Mouse (Mus musculus): Measurements from ENCODE around the gene Idua. TPM values are rescaled to one million over a fixed set of nuclear protein-coding genes. Genes with fewer than 3 reads are reported as not detected.

Idua gene
- polyA plus RNA-seq, 1 experiment from 2014 or later, result 14.3 TPM

- H3K4me1 ChIP-seq (ENCODE audit: control insufficient read depth, insufficient read depth, low read length), result peaks cover 7% of the 10 kb centered on the region
- H3K27me3 ChIP-seq (ENCODE audit: control insufficient read depth, insufficient read depth, low read length), result no peaks in the 10 kb centered on the region
- DNase-seq (ENCODE audit: low spot score) (no peak), ATAC-seq (ENCODE audit: insufficient number of reproducible peaks, low FRiP score, low TSS enrichment, low read depth) (no peak)
- H3K27ac ChIP-seq (replicated peaks; ENCODE audit: low read depth, low read length), result no peak overlapping the region
- 90% methylated on average over 2 of the region's 2 CpGs for WGBS
- H3K4me2 ChIP-seq (ENCODE audit: low read depth, severe bottlenecking), result no peak overlapping the region
- H3K9ac ChIP-seq (ENCODE audit: low read length), result no peak overlapping the region
- no peaks in the 10 kb centered on the region for H3K9me3 ChIP-seq (ENCODE audit: control insufficient read depth, low read length)
- no peak overlapping the region for H3K4me3 ChIP-seq (ENCODE audit: low read depth, low read length)
- H3K36me3 ChIP-seq (ENCODE audit: control insufficient read depth, insufficient read depth, low read length), result no peaks in the 10 kb centered on the region
These were observed 53.0 kb downstream of the Idua start for GRCm38 (mm10) chr5:108713096-108713495.

GRCm38 (mm10) chr5:108713691-108714090 is 53.6 kb downstream of the Idua start:
- H3K27ac ChIP-seq (replicated peaks; ENCODE audit: low read depth, low read length), result no peak overlapping the region; the same call in 1 of the 2 replicates
- H3K27me3 ChIP-seq (ENCODE audit: control insufficient read depth, insufficient read depth, low read length), result no peaks in the 10 kb centered on the region
- H3K9me3 ChIP-seq (ENCODE audit: control insufficient read depth, low read length), result no peaks in the 10 kb centered on the region
- no peak overlapping the region for H3K4me3 ChIP-seq (ENCODE audit: low read depth, low read length)
- no peak for ATAC-seq (ENCODE audit: insufficient number of reproducible peaks, low FRiP score, low TSS enrichment, low read depth)
- H3K4me1 ChIP-seq (ENCODE audit: control insufficient read depth, insufficient read depth, low read length), result peaks cover 10% of the 10 kb centered on the region
- no peak overlapping the region for H3K4me2 ChIP-seq (ENCODE audit: low read depth, severe bottlenecking)
- no peaks in the 10 kb centered on the region for H3K36me3 ChIP-seq (ENCODE audit: control insufficient read depth, insufficient read depth, low read length)
- no peak for DNase-seq (ENCODE audit: low spot score)
- H3K9ac ChIP-seq (ENCODE audit: low read length), result no peak overlapping the region

GRCm38 (mm10) chr5:108714149-108714548 is 54.0 kb downstream of the Idua start:
- Histone ChIP-seq H3K4me1 (ENCODE audit: control insufficient read depth, insufficient read depth, low read length) (peaks cover 10% of the 10 kb centered on the region), H3K27me3 (ENCODE audit: control insufficient read depth, insufficient read depth, low read length) (no peaks in the 10 kb centered on the region), H3K4me2 (ENCODE audit: low read depth, severe bottlenecking) (no peak overlapping the region), H3K9me3 (ENCODE audit: control insufficient read depth, low read length) (no peaks in the 10 kb centered on the region), H3K4me3 (ENCODE audit: low read depth, low read length) (no peak overlapping the region), H3K27ac (replicated peaks; ENCODE audit: low read depth, low read length) (no peak overlapping the region; the same call in 1 of the 2 replicates), H3K9ac (ENCODE audit: low read length) (no peak overlapping the region), H3K36me3 (ENCODE audit: control insufficient read depth, insufficient read depth, low read length) (no peaks in the 10 kb centered on the region)
- DNase-seq (ENCODE audit: low spot score), result peak; percentile 40
- WGBS, result 69% methylated on average over 6 of the region's 6 CpGs
- ATAC-seq (ENCODE audit: insufficient number of reproducible peaks, low FRiP score, low TSS enrichment, low read depth), result 0 out of 2 replicates have a peak, but pooled peaks have one; percentile 33

GRCm38 (mm10) chr5:108715974-108716373 is 55.8 kb downstream of the Idua start:
- no peak overlapping the region for H3K9ac ChIP-seq (ENCODE audit: low read length)
- no peaks in the 10 kb centered on the region for H3K36me3 ChIP-seq (ENCODE audit: control insufficient read depth, insufficient read depth, low read length)
- no peaks in the 10 kb centered on the region for H3K27me3 ChIP-seq (ENCODE audit: control insufficient read depth, insufficient read depth, low read length)
- peaks cover 10% of the 10 kb centered on the region for H3K4me1 ChIP-seq (ENCODE audit: control insufficient read depth, insufficient read depth, low read length)
- ATAC-seq (ENCODE audit: insufficient number of reproducible peaks, low FRiP score, low TSS enrichment, low read depth) (no peak), DNase-seq (ENCODE audit: low spot score) (no peak)
- H3K27ac ChIP-seq (replicated peaks; ENCODE audit: low read depth, low read length), result no peak overlapping the region
- 88% methylated on average over 1 of the region's 1 CpGs for WGBS
- H3K4me3 ChIP-seq (ENCODE audit: low read depth, low read length), result no peak overlapping the region
- no peak overlapping the region for H3K4me2 ChIP-seq (ENCODE audit: low read depth, severe bottlenecking)
- H3K9me3 ChIP-seq (ENCODE audit: control insufficient read depth, low read length), result no peaks in the 10 kb centered on the region

- H3K36me3 ChIP-seq (ENCODE audit: control insufficient read depth, insufficient read depth, low read length), result no peaks in the 10 kb centered on the region
- no peak; the same call in 1 of the 2 replicates for ATAC-seq (ENCODE audit: insufficient number of reproducible peaks, low FRiP score, low TSS enrichment, low read depth)
- WGBS, result 47% methylated on average over 4 of the region's 4 CpGs
- H3K27me3 ChIP-seq (ENCODE audit: control insufficient read depth, insufficient read depth, low read length), result no peaks in the 10 kb centered on the region
- peak overlapping the region; percentile 30; the same call in 1 of the 2 replicates for H3K27ac ChIP-seq (replicated peaks; ENCODE audit: low read depth, low read length)
- no peak overlapping the region for H3K4me2 ChIP-seq (ENCODE audit: low read depth, severe bottlenecking)
- no peak overlapping the region for H3K4me3 ChIP-seq (ENCODE audit: low read depth, low read length)
- peaks cover 10% of the 10 kb centered on the region for H3K4me1 ChIP-seq (ENCODE audit: control insufficient read depth, insufficient read depth, low read length)
- H3K9me3 ChIP-seq (ENCODE audit: control insufficient read depth, low read length), result no peaks in the 10 kb centered on the region
- H3K9ac ChIP-seq (ENCODE audit: low read length), result peak overlapping the region; percentile 22; the same call in 1 of the 2 replicates
- DNase-seq (ENCODE audit: low spot score), result no peak
These were observed 57.9 kb downstream of the Idua start for GRCm38 (mm10) chr5:108718051-108718450.

- H3K4me1 ChIP-seq (ENCODE audit: control insufficient read depth, insufficient read depth, low read length), result peaks cover 10% of the 10 kb centered on the region
- H3K9ac ChIP-seq (ENCODE audit: low read length), result no peak overlapping the region
- no peak for DNase-seq (ENCODE audit: low spot score)
- H3K36me3 ChIP-seq (ENCODE audit: control insufficient read depth, insufficient read depth, low read length), result no peaks in the 10 kb centered on the region
- no peaks in the 10 kb centered on the region for H3K9me3 ChIP-seq (ENCODE audit: control insufficient read depth, low read length)
- no peaks in the 10 kb centered on the region for H3K27me3 ChIP-seq (ENCODE audit: control insufficient read depth, insufficient read depth, low read length)
- H3K27ac ChIP-seq (replicated peaks; ENCODE audit: low read depth, low read length), result no peak overlapping the region
- H3K4me2 ChIP-seq (ENCODE audit: low read depth, severe bottlenecking), result no peak overlapping the region
- ATAC-seq (ENCODE audit: insufficient number of reproducible peaks, low FRiP score, low TSS enrichment, low read depth), result no peak
- no peak overlapping the region for H3K4me3 ChIP-seq (ENCODE audit: low read depth, low read length)
- 79% methylated on average over 7 of the region's 7 CpGs for WGBS
These were observed 59.6 kb downstream of the Idua start for GRCm38 (mm10) chr5:108719761-108720160.

- DNase-seq (ENCODE audit: low spot score) (no peak), ATAC-seq (ENCODE audit: insufficient number of reproducible peaks, low FRiP score, low TSS enrichment, low read depth) (no peak)
- no peak overlapping the region for H3K4me2 ChIP-seq (ENCODE audit: low read depth, severe bottlenecking)
- H3K36me3 ChIP-seq (ENCODE audit: control insufficient read depth, insufficient read depth, low read length), result no peaks in the 10 kb centered on the region
- no peaks in the 10 kb centered on the region for H3K9me3 ChIP-seq (ENCODE audit: control insufficient read depth, low read length)
- no peak overlapping the region for H3K9ac ChIP-seq (ENCODE audit: low read length)
- H3K27ac ChIP-seq (replicated peaks; ENCODE audit: low read depth, low read length), result no peak overlapping the region
- no peaks in the 10 kb centered on the region for H3K4me1 ChIP-seq (ENCODE audit: control insufficient read depth, insufficient read depth, low read length)
- H3K4me3 ChIP-seq (ENCODE audit: low read depth, low read length), result no peak overlapping the region
- 72% methylated on average over 2 of the region's 2 CpGs for WGBS
- H3K27me3 ChIP-seq (ENCODE audit: control insufficient read depth, insufficient read depth, low read length), result no peaks in the 10 kb centered on the region
These were observed 63.9 kb downstream of the Idua start for GRCm38 (mm10) chr5:108724006-108724405.

GRCm38 (mm10) chr5:108726557-108727248 is 66.6 kb downstream of the Idua start:
- Histone ChIP-seq H3K36me3 (ENCODE audit: control insufficient read depth, insufficient read depth, low read length) (no peaks in the 10 kb centered on the region), H3K27ac (replicated peaks; ENCODE audit: low read depth, low read length) (no peak overlapping the region), H3K4me1 (ENCODE audit: control insufficient read depth, insufficient read depth, low read length) (no peaks in the 10 kb centered on the region), H3K27me3 (ENCODE audit: control insufficient read depth, insufficient read depth, low read length) (no peaks in the 10 kb centered on the region), H3K9me3 (ENCODE audit: control insufficient read depth, low read length) (no peaks in the 10 kb centered on the region), H3K9ac (ENCODE audit: low read length) (no peak overlapping the region), H3K4me3 (ENCODE audit: low read depth, low read length) (no peak overlapping the region), H3K4me2 (ENCODE audit: low read depth, severe bottlenecking) (no peak overlapping the region)
- WGBS, result 27% methylated on average over 5 of the region's 5 CpGs
- DNase-seq (ENCODE audit: low spot score) (peak; percentile 85), ATAC-seq (ENCODE audit: insufficient number of reproducible peaks, low FRiP score, low TSS enrichment, low read depth) (peak; percentile 76)

- Histone ChIP-seq H3K9ac (ENCODE audit: low read length) (no peak overlapping the region), H3K36me3 (ENCODE audit: control insufficient read depth, insufficient read depth, low read length) (no peaks in the 10 kb centered on the region), H3K27me3 (ENCODE audit: control insufficient read depth, insufficient read depth, low read length) (no peaks in the 10 kb centered on the region), H3K27ac (replicated peaks; ENCODE audit: low read depth, low read length) (no peak overlapping the region), H3K9me3 (ENCODE audit: control insufficient read depth, low read length) (no peaks in the 10 kb centered on the region), H3K4me2 (ENCODE audit: low read depth, severe bottlenecking) (no peak overlapping the region), H3K4me3 (ENCODE audit: low read depth, low read length) (no peak overlapping the region), H3K4me1 (ENCODE audit: control insufficient read depth, insufficient read depth, low read length) (no peaks in the 10 kb centered on the region)
- ATAC-seq (ENCODE audit: insufficient number of reproducible peaks, low FRiP score, low TSS enrichment, low read depth) (no peak), DNase-seq (ENCODE audit: low spot score) (no peak)
- WGBS, result 89% methylated on average over 1 of the region's 1 CpGs
These were observed 67.3 kb downstream of the Idua start for GRCm38 (mm10) chr5:108727425-108727824.

Measured in limb, embryonic 11.5 days (tissue).